Mouse (Mus musculus): ENCODE measurements around the gene Dbn1. TPM values are rescaled to one million over a fixed set of nuclear protein-coding genes. Genes with fewer than 3 reads are reported as not detected.

Gene Dbn1
- polyA plus RNA-seq, 1 experiment = 9.8 TPM

GRCm38 (mm10) chr13:55479008-55479407, 8.9 kb downstream of the Dbn1 start:
- peaks cover 5% of the 10 kb centered on the region for H3K4me1 ChIP-seq (ENCODE audit: control insufficient read depth, insufficient read depth, insufficient read length, low read length)
- no peaks in the 10 kb centered on the region for H3K36me3 ChIP-seq (ENCODE audit: control insufficient read depth, insufficient read depth, low read length)
- no peak overlapping the region for H3K27ac ChIP-seq (ENCODE audit: insufficient read depth, low read depth, low read length)
- 60% methylated on average over 7 of the region's 7 CpGs for WGBS
- TF ChIP-seq CTCF (IDR thresholded peaks at IDR 0.05; ENCODE audit: extremely low read depth, insufficient read length, insufficient replicate concordance, low read depth, low read length) = no peak
- TF ChIP-seq POLR2A (IDR thresholded peaks at IDR 0.05; ENCODE audit: low read depth, low read length) = no peak
- no peaks in the 10 kb centered on the region for H3K27me3 ChIP-seq (ENCODE audit: control insufficient read depth, insufficient read depth, low read length)
- H3K4me3 ChIP-seq (ENCODE audit: low read depth, low read length) = no peak overlapping the region

GRCm38 (mm10) chr13:55478036-55478435, 9.9 kb downstream of the Dbn1 start:
- Histone ChIP-seq H3K36me3 (ENCODE audit: control insufficient read depth, insufficient read depth, low read length) (no peaks in the 10 kb centered on the region), H3K4me3 (ENCODE audit: low read depth, low read length) (no peak overlapping the region), H3K4me1 (ENCODE audit: control insufficient read depth, insufficient read depth, insufficient read length, low read length) (peaks cover 5% of the 10 kb centered on the region), H3K27ac (ENCODE audit: insufficient read depth, low read depth, low read length) (no peak overlapping the region), H3K27me3 (ENCODE audit: control insufficient read depth, insufficient read depth, low read length) (no peaks in the 10 kb centered on the region)
- TF ChIP-seq CTCF (IDR thresholded peaks at IDR 0.05; ENCODE audit: extremely low read depth, insufficient read length, insufficient replicate concordance, low read depth, low read length) = peak; percentile 55; the same call in 1 of the 2 replicates
- no peak for TF ChIP-seq POLR2A (IDR thresholded peaks at IDR 0.05; ENCODE audit: low read depth, low read length)
- WGBS = 58% methylated on average over 5 of the region's 5 CpGs

DNA sequence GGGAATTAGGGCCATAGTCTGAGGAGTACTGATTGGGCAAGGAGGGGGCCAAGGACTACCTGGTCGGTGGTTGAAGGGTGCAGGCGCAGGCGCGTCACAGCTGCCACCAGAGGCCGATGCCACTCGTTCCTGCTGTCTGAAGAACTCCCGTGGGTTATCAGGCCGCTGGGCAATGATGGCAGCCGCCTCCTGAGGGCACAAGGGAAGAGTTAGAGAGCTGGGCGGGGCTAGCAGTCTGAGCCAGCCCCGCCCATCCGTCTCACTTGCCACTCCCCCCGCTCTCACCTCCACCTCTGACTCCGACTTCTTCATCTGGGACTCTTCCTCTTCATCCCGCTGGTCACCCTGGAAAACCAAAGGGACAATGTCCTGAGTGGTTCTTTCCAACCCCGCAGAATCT, 10.4 kb downstream of the Dbn1 start:
- H3K4me1 ChIP-seq (ENCODE audit: control insufficient read depth, insufficient read depth, insufficient read length, low read length) = peaks cover 5% of the 10 kb centered on the region
- H3K36me3 ChIP-seq (ENCODE audit: control insufficient read depth, insufficient read depth, low read length) = no peaks in the 10 kb centered on the region
- H3K4me3 ChIP-seq (ENCODE audit: low read depth, low read length) = no peak overlapping the region
- no peak overlapping the region for H3K27ac ChIP-seq (ENCODE audit: insufficient read depth, low read depth, low read length)
- no peaks in the 10 kb centered on the region for H3K27me3 ChIP-seq (ENCODE audit: control insufficient read depth, insufficient read depth, low read length)
- TF ChIP-seq POLR2A (IDR thresholded peaks at IDR 0.05; ENCODE audit: low read depth, low read length) = no peak
- no peak for TF ChIP-seq CTCF (IDR thresholded peaks at IDR 0.05; ENCODE audit: extremely low read depth, insufficient read length, insufficient replicate concordance, low read depth, low read length)
- 48% methylated on average over 16 of the region's 16 CpGs for WGBS

GRCm38 (mm10) chr13:55476256-55476655, 11.7 kb downstream of the Dbn1 start:
- Histone ChIP-seq H3K27me3 (ENCODE audit: control insufficient read depth, insufficient read depth, low read length) (0 out of 2 replicates have a peak, but pooled peaks cover 4% of the 10 kb centered on the region), H3K4me1 (ENCODE audit: control insufficient read depth, insufficient read depth, insufficient read length, low read length) (peaks cover 11% of the 10 kb centered on the region), H3K4me3 (ENCODE audit: low read depth, low read length) (no peak overlapping the region), H3K36me3 (ENCODE audit: control insufficient read depth, insufficient read depth, low read length) (no peaks in the 10 kb centered on the region), H3K27ac (ENCODE audit: insufficient read depth, low read depth, low read length) (no peak overlapping the region)
- WGBS = 90% methylated on average over 8 of the region's 8 CpGs
- TF ChIP-seq CTCF (IDR thresholded peaks at IDR 0.05; ENCODE audit: extremely low read depth, insufficient read length, insufficient replicate concordance, low read depth, low read length) (no peak), POLR2A (IDR thresholded peaks at IDR 0.05; ENCODE audit: low read depth, low read length) (no peak)

- no peak for TF ChIP-seq POLR2A (IDR thresholded peaks at IDR 0.05; ENCODE audit: low read depth, low read length)
- TF ChIP-seq CTCF (IDR thresholded peaks at IDR 0.05; ENCODE audit: extremely low read depth, insufficient read length, insufficient replicate concordance, low read depth, low read length) = no peak
- Histone ChIP-seq H3K27me3 (ENCODE audit: control insufficient read depth, insufficient read depth, low read length) (0 out of 2 replicates have a peak, but pooled peaks cover 6% of the 10 kb centered on the region), H3K36me3 (ENCODE audit: control insufficient read depth, insufficient read depth, low read length) (no peaks in the 10 kb centered on the region), H3K4me1 (ENCODE audit: control insufficient read depth, insufficient read depth, insufficient read length, low read length) (peaks cover 14% of the 10 kb centered on the region), H3K27ac (ENCODE audit: insufficient read depth, low read depth, low read length) (no peak overlapping the region), H3K4me3 (ENCODE audit: low read depth, low read length) (no peak overlapping the region)
- WGBS = 87% methylated on average over 5 of the region's 5 CpGs
These were observed 12.2 kb downstream of the Dbn1 start for GRCm38 (mm10) chr13:55475750-55476149.

DNA sequence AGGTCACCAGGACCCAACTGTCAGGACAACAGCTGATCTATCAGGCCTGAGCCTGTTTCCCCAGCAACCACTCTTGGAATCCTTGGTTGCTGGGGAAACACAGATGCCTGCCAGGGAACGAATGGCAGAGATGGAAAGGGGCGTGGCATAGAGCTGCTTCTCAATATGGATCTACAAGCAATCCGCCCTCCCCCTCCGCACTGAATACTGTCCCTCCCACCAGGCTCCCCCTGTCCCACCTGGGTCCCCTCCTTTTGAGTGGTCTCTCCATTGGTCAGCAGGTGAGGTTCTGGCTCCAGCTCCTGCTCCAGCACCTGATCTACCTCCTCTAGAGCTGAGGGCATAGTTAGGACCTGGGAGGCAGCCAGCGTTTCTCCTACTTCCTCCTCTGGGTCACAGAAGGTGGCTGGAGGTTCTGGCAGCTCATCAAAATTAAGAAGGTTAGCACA, 13.3 kb downstream of the Dbn1 start:
- TF ChIP-seq POLR2A (IDR thresholded peaks at IDR 0.05; ENCODE audit: low read depth, low read length) (no peak), CTCF (IDR thresholded peaks at IDR 0.05; ENCODE audit: extremely low read depth, insufficient read length, insufficient replicate concordance, low read depth, low read length) (no peak)
- Histone ChIP-seq H3K36me3 (ENCODE audit: control insufficient read depth, insufficient read depth, low read length) (no peaks in the 10 kb centered on the region), H3K27me3 (ENCODE audit: control insufficient read depth, insufficient read depth, low read length) (0 out of 2 replicates have a peak, but pooled peaks cover 8% of the 10 kb centered on the region), H3K27ac (ENCODE audit: insufficient read depth, low read depth, low read length) (no peak overlapping the region), H3K4me1 (ENCODE audit: control insufficient read depth, insufficient read depth, insufficient read length, low read length) (peaks cover 14% of the 10 kb centered on the region), H3K4me3 (ENCODE audit: low read depth, low read length) (no peak overlapping the region)
- 34% methylated on average over 5 of the region's 5 CpGs for WGBS

DNA sequence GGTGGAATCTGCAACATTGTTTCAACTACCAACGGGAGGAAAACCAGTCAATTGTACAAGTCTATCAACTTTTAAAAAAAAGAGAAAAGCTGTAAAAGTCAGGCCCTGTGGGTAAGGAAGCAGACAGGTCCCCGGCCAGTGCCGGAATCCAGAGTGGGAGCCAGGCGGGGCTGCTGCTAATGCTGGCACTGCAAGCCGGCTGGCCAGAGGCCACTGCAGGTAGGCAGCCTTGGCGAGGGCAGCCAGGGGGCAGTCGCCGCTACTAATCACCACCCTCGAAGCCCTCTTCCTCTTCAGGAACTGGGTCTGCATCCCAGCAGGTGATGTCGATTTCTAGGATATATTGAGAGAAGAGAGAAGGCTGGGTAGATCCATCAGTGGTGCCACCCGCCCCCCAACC, 13.9 kb downstream of the Dbn1 start:
- peaks cover 14% of the 10 kb centered on the region for H3K4me1 ChIP-seq (ENCODE audit: control insufficient read depth, insufficient read depth, insufficient read length, low read length)

More for the DNA sequence above, 13.9 kb downstream of the Dbn1 start:
- Histone ChIP-seq H3K4me3 (ENCODE audit: low read depth, low read length) (no peak overlapping the region), H3K27ac (ENCODE audit: insufficient read depth, low read depth, low read length) (no peak overlapping the region), H3K36me3 (ENCODE audit: control insufficient read depth, insufficient read depth, low read length) (no peaks in the 10 kb centered on the region), H3K27me3 (ENCODE audit: control insufficient read depth, insufficient read depth, low read length) (0 out of 2 replicates have a peak, but pooled peaks cover 10% of the 10 kb centered on the region)
- WGBS = 41% methylated on average over 11 of the region's 11 CpGs
- no peak for TF ChIP-seq POLR2A (IDR thresholded peaks at IDR 0.05; ENCODE audit: low read depth, low read length)
- TF ChIP-seq CTCF (IDR thresholded peaks at IDR 0.05; ENCODE audit: extremely low read depth, insufficient read length, insufficient replicate concordance, low read depth, low read length) = no peak

Measured in small intestine, adult 2 months (tissue).